13 mouse cellular contexts compared by ENCODE assay signal in genomic region chr9:41542511-41542910, GRCm38 (mm10).
"Had no signal": no experiment of that assay in that cellular context is flagged by ENCODE, and none has a peak within 500 bp of the region (broad histone marks: within the 10 kb centered on the region; RNA-seq: fewer than 3 reads in every experiment).

No protein-coding gene starts in this region.

- H3K36me3 ChIP-seq: liver, embryonic 13.5 days; midbrain, embryonic 13.5 days had no signal

- H3K27ac ChIP-seq: left cerebral cortex, adult 2 months; liver, embryonic 13.5 days; midbrain, embryonic 10.5 days had no signal

- H3K27me3 ChIP-seq: liver, embryonic 13.5 days; megakaryocyte, embryonic 14.5 days; midbrain, embryonic 13.5 days had no signal

- DNase-seq: kidney, adult 9 months; kidney, postnatal 36 days; layer of hippocampus, postnatal 36 days; liver, embryonic 13.5 days; lung, adult 2 months; thymus, adult 2 months; thymus, postnatal 25 days had no signal

- H3K9me3 ChIP-seq: liver, embryonic 13.5 days; megakaryocyte, embryonic 14.5 days; midbrain, embryonic 10.5 days; midbrain, embryonic 13.5 days had no signal

- H3K9ac ChIP-seq: liver, embryonic 13.5 days; midbrain, embryonic 13.5 days had no signal

- ATAC-seq: lung, postnatal 0 days; midbrain, embryonic 13.5 days; midbrain, embryonic 16.5 days had no signal

- H3K4me1 ChIP-seq: liver, embryonic 13.5 days; megakaryocyte, embryonic 14.5 days; midbrain, embryonic 10.5 days; midbrain, embryonic 13.5 days had no signal

- H3K4me3 ChIP-seq: left cerebral cortex, adult 2 months; liver, embryonic 13.5 days; megakaryocyte, embryonic 14.5 days; midbrain, embryonic 10.5 days; midbrain, embryonic 13.5 days had no signal

- H3K4me2 ChIP-seq: liver, embryonic 13.5 days; midbrain, embryonic 13.5 days had no signal
